Mouse (Mus musculus) G1E-ER4 (cell line): ENCODE measurements around the gene Gphn. TPM values are rescaled to one million over a fixed set of nuclear protein-coding genes. Genes with fewer than 3 reads are reported as not detected.

Experiments used
- GATA1 ChIP-seq: IDR thresholded peaks from one replicate; pipeline ENCODE4 v1.8.0; 2012; ENCODE audit warnings: low read length, inconsistent platforms
- polyA plus RNA-seq: library from polyadenylated mRNA; stranded (reverse); fragments of >175 nt; gene quantifications from 2 replicates; pipeline ENCODE4 v1.2.3, GENCODE M21; 2012

Gene Gphn
- polyA plus RNA-seq, result 20.5 and 24.0 TPM in 2 replicates

DNA sequence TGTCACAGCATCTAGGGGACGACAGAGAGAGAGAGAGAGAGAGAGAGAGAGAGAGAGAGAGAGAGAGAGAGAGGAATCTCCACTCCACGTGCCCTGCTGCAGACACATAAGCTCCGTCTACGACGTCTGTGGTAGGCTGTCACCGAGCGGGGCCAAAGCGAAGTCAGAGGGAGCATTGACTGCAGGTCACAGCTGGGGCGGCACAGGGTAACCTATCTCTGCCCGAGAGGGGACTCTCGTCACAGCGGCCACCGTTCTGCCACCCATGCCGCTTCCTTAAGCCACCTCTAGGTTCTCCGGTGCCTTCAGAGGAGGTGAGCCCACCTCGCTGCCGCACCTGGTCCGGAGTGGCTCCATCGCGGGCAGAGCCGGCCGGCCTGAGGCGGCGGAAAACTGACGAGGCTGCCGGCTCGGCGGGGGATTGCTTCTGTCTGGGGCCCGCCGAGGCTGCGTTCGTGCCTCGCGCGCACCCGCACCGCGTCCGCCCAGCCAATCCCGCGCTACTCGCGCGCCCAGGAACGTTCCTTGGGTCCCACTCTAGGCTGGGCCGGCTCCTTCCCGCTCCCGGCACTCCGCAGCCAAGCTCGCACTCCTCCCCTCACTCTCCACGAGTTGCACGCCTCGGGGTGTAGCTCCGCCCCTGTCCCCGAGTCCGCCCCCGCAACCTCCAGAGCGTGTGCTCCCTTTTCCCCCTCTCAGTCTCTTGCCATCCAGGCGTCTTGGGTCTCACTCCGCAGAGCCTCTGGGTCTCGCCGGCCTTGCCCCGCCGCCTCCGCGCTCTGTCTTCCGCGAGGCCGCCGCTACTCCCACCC lies at the start of gene Gphn:
TSS of gene Gphn (plus strand) at position 673 of the 812 bp plus-strand sequence.
- no peak for TF ChIP-seq GATA1

GRCm38 (mm10) chr12:78181452-78181851 lies 44.7 kb upstream of the Gphn start:
- no peak for TF ChIP-seq GATA1

DNA sequence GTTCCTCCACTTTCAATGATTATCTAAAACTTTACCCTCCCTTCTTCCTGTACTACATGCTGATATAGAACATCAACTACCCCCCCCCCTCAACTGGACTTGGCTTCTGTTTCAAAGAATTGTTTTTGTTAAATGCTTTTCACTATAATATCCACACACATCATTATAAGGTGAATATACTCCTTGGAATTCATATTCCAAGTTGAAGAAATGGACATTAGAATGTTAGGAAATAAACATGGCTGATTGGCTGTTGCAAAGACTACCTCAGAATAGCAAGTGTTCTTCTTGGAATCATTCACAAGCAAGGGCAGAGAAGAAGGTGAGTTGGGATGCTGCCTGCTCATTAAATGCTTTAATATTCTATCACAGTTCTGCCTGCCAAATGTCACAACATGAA lies 32.2 kb upstream of the Gphn start, which contains the start of gene Gm6657:
TSS of gene Gm6657 (plus strand) at position 301 of the 400 bp plus-strand sequence.
- no peak for TF ChIP-seq GATA1

- no peak for TF ChIP-seq GATA1
These were observed 30.8 kb upstream of the Gphn start for GRCm38 (mm10) chr12:78195368-78195767.

DNA sequence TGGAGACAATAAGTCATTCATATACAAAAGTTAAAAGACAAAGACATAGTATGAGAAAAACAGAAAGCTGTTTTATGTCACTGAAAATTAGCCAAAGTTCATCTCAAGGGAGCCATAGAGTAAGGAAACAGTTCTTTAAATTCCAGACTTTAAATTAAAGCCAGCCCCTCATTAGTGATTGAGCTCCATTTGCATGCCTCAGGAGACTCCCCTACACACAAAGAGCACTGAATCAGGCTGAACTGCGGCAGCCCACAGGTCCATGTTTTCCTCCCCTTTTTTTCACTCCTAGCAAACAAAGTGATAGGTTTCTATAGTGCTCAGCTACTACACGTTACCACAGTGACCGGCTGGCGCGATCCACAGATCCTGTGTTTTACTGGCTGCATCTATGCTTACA lies 22.5 kb upstream of the Gphn start:
- TF ChIP-seq GATA1, result no peak

GRCm38 (mm10) chr12:78205915-78206570 lies 20.1 kb upstream of the Gphn start:
- TF ChIP-seq GATA1, result no peak

DNA sequence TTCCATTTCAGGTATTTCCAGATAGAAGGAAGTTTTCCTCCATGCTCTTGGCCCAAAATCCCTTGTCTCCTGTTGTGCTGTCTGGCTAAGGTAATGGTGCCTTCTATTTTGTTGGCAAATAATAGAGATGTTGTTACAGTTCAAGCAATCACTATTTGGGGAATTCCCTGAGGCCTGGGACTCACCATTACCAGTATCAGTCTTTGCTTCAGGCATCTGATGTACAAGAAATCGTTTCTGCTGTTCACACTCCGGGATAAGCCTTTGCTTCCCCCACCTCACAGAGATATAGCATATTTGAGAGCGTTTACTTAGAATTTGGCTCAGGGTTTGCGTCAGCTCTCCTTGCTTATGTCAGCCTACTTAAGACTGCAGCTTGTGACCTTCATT lies 19.6 kb upstream of the Gphn start:
- TF ChIP-seq GATA1, result no peak

GRCm38 (mm10) chr12:78209856-78210255 lies 16.3 kb upstream of the Gphn start:
- TF ChIP-seq GATA1, result no peak

DNA sequence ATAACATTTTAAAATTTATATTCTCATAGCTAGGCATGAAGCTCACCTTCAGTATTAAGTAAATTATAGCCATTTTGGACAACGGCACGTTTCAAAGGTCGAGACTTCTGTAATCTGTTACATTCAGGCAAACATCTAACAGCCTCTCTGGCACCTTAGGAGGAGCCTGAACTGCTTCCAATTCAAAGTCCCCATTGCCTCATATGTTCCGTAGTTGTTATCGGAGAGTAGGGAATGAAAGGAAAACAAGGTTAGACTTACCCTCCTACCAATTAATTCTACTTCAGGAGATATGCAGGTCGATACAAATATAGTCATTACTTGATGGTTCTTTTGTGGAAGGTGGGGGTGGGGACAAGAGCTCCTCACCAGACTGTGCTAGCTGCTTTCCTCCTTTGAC lies 10.7 kb upstream of the Gphn start:
- TF ChIP-seq GATA1, result no peak

DNA sequence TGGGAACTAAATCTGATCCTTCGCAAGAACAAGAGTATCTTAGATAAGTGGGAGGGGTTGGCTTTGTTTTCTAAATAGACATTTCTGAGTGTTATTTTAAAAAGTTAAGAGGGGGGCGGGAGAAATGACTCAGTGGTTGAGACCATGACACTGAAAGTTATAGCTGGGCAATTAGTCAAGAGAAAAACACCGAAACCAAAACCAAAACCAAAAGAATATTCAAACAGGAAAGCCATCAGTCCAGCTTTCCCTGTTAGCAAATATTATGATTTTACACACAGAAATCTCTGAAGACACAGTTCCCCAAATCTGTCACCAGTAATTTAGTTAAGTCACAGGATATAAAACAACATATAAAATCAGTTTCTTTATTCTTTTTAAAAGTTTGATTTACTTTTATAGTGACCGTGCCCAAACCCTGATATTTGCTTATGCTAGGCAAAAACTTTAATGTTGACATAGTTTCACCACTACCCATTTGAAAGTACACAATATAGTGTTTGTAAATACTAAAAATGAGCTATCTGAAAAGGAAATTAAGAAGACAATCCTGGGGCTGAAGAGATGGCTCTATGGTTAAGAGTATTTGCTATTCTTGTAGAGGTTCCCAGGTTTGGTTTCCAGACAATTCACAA lies 6.9 kb upstream of the Gphn start:
- no peak for TF ChIP-seq GATA1

GRCm38 (mm10) chr12:78226519-78226875 lies 318 bp downstream of the Gphn start:
- TF ChIP-seq GATA1, result no peak

GRCm38 (mm10) chr12:78227021-78227932 lies 1.1 kb downstream of the Gphn start:
- TF ChIP-seq GATA1, result no peak

- no peak for TF ChIP-seq GATA1
These were observed 2.0 kb downstream of the Gphn start for GRCm38 (mm10) chr12:78228139-78228538.

DNA sequence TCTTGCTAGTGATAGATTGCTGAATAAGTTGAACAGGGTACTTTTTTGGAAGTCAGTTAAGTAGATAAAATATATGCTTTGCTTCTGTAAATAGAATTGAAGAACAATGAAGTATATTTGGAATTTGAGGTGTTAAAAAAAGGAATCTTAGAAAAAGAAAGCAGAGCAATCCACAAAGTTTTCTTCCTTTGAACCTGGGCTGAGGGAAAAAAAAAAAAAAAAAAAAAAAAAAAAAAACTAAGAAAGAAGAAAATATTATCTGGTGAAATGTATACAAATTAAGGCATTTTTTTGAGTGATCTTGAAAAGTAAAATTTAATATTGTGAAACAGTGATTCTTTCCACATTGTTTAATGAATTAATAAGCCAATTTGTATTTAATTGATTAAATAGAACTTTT lies 6.4 kb downstream of the Gphn start:
- no peak for TF ChIP-seq GATA1

- no peak for TF ChIP-seq GATA1
These were observed 22.2 kb downstream of the Gphn start for GRCm38 (mm10) chr12:78248366-78248765.

GRCm38 (mm10) chr12:78249151-78249550 lies 23.0 kb downstream of the Gphn start:
- TF ChIP-seq GATA1, result no peak

DNA sequence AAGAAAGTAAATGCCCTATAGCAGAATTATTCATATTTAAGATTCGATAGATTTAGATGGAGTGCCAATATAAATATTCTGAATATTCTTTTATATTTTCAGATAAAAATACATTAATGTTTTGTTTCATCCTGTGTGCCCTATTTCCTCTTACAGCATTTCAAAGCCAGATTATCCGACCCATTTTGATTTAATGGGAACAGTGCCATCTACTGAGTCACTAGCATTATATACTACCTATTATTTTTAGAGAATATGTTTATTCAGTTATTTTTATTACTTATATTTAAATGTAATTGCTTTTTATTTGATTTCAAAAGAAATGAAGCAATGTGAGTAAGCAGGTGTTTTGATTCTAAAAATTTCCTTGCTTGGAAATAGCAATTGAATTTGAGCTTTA lies 51.2 kb downstream of the Gphn start:
- TF ChIP-seq GATA1, result no peak
